Mouse (Mus musculus): ENCODE measurements around the gene Lmod3. TPM values are rescaled to one million over a fixed set of nuclear protein-coding genes. Genes with fewer than 3 reads are reported as not detected.

Gene Lmod3
- polyA plus RNA-seq, 1 experiment from 2014 or later, result 14.3 TPM

GRCm38 (mm10) chr6:97252086-97252485 is 473 bp downstream of the Lmod3 start:
- Histone ChIP-seq H3K27me3 (replicated peaks) (no peaks in the 10 kb centered on the region), H3K9ac (peak overlapping the region; percentile 72), H3K4me2 (peak overlapping the region; percentile 65), H3K4me3 (peak overlapping the region; percentile 49), H3K9me3 (no peaks in the 10 kb centered on the region), H3K4me1 (peaks cover 12% of the 10 kb centered on the region; the same call in 1 of the 2 replicates), H3K27ac (replicated peaks) (peak overlapping the region; percentile 95), H3K36me3 (peaks cover 10% of the 10 kb centered on the region)
- WGBS, result 20% methylated on average over 5 of the region's 5 CpGs
- ATAC-seq (ENCODE audit: extremely low read depth, insufficient number of reproducible peaks, low FRiP score, low TSS enrichment), result no peak

DNA sequence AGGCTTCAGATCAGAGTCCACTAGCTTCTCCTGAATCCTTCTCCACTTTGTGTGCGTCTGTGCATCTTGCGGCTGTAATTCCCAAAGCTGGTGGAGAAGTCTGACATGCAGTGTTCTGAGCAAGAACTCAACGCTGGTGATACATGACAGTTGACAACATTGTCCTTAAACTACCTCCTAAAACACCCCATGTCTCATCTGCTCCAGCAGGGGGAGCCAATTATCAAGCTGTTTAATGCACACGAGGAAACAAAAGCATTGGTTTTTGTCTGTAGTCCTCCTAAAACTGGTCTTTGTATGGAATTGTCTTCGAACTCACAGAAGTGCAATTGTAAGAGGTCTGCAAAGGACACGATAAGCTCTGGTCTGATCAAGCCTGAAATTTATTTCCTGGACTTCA is 1.6 kb downstream of the Lmod3 start:
- ATAC-seq (ENCODE audit: extremely low read depth, insufficient number of reproducible peaks, low FRiP score, low TSS enrichment), result no peak
- Histone ChIP-seq H3K9ac (peak overlapping the region; percentile 72; the same call in 1 of the 2 replicates), H3K27ac (replicated peaks) (no peak overlapping the region), H3K4me3 (peak overlapping the region; percentile 49), H3K36me3 (peaks cover 14% of the 10 kb centered on the region), H3K4me2 (peak overlapping the region; percentile 65), H3K27me3 (replicated peaks) (no peaks in the 10 kb centered on the region), H3K9me3 (no peaks in the 10 kb centered on the region), H3K4me1 (peaks cover 12% of the 10 kb centered on the region; the same call in 1 of the 2 replicates)
- WGBS, result 31% methylated on average over 6 of the region's 6 CpGs

- H3K9me3 ChIP-seq, result no peaks in the 10 kb centered on the region
- H3K36me3 ChIP-seq, result peaks cover 18% of the 10 kb centered on the region
- H3K27ac ChIP-seq (replicated peaks), result no peak overlapping the region
- no peaks in the 10 kb centered on the region for H3K27me3 ChIP-seq (replicated peaks)
- no peak for ATAC-seq (ENCODE audit: extremely low read depth, insufficient number of reproducible peaks, low FRiP score, low TSS enrichment)
- H3K4me1 ChIP-seq, result peaks cover 6% of the 10 kb centered on the region; the same call in 1 of the 2 replicates
- H3K9ac ChIP-seq, result no peak overlapping the region
- no peak overlapping the region for H3K4me3 ChIP-seq
- no peak overlapping the region for H3K4me2 ChIP-seq
Measured at GRCm38 (mm10) chr6:97245200-97245599, 7.4 kb downstream of the Lmod3 start.

DNA sequence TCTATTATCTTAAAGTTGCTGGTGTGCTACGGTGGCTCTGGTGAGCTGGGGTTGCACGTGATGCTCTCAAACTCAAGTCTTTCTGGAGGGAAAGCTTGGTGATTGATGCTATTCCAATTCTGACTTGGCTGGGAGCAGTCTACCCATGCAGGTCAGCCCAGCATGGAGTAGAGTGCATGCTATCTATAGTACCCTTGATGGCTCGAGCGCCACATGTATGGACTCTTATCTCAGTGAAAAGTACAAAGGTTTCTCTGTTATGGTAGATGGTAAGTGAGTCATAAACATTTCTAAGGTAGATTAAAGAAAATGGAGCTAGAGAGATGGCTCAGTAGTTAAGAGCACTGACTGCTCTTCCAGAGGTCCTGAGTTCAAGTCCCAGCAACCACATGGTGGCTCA is 10.0 kb downstream of the Lmod3 start:
- Histone ChIP-seq H3K4me3 (no peak overlapping the region), H3K27me3 (replicated peaks) (no peaks in the 10 kb centered on the region), H3K36me3 (peaks cover 36% of the 10 kb centered on the region), H3K4me1 (peaks cover 6% of the 10 kb centered on the region; the same call in 1 of the 2 replicates), H3K9me3 (peaks cover 7% of the 10 kb centered on the region), H3K4me2 (no peak overlapping the region), H3K9ac (no peak overlapping the region), H3K27ac (replicated peaks) (no peak overlapping the region)
- 78% methylated on average over 4 of the region's 4 CpGs for WGBS
- ATAC-seq (ENCODE audit: extremely low read depth, insufficient number of reproducible peaks, low FRiP score, low TSS enrichment), result no peak

DNA sequence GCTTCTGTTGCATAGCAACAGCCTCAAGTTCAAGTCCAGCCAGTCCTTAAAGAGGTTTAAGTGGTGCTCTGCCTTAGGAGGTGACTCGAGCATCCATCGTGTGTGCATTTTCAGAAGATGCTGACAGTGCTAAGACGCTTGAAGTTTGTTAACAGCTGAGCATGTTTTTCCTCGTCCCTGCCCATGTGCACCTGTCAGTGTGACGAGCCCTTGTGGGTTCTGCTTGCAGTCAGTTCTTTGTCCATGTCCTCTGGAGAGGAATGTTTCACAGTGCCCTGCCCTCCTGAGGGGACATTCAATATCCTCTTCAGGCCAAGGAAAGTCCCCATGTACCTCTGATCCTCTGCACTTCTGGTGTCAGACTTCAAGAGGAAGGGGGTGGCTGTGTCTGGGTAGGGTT is 12.5 kb downstream of the Lmod3 start:
- Histone ChIP-seq H3K9ac (no peak overlapping the region), H3K9me3 (peaks cover 7% of the 10 kb centered on the region), H3K4me3 (no peak overlapping the region), H3K4me2 (no peak overlapping the region), H3K27me3 (replicated peaks) (no peaks in the 10 kb centered on the region), H3K36me3 (peaks cover 31% of the 10 kb centered on the region), H3K27ac (replicated peaks) (no peak overlapping the region), H3K4me1 (0 out of 2 replicates have a peak, but pooled peaks cover under 1% of the 10 kb centered on the region)
- 74% methylated on average over 5 of the region's 5 CpGs for WGBS
- no peak for ATAC-seq (ENCODE audit: extremely low read depth, insufficient number of reproducible peaks, low FRiP score, low TSS enrichment)

DNA sequence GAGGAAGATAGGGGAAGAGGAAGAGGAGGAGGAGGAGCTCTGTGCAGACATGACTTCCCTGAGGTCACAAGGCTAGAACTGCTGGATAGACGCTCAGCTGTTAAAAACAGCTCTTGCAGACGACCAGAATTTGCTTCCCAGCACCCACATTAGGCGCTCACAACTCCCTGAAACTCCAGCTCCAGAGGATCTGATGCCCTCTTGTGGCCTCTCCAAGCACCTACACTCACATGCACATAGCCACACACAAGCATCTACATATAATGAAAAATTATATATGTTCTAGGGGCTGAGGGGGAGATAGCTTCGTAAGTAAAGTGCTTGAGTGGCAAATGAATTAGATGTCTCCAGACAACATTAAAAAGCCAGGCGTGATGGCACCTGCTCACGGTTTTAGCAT is 13.2 kb downstream of the Lmod3 start:
- Histone ChIP-seq H3K9ac (no peak overlapping the region), H3K4me2 (no peak overlapping the region), H3K27ac (replicated peaks) (no peak overlapping the region), H3K27me3 (replicated peaks) (no peaks in the 10 kb centered on the region), H3K9me3 (peaks cover 7% of the 10 kb centered on the region), H3K4me3 (no peak overlapping the region), H3K4me1 (no peaks in the 10 kb centered on the region), H3K36me3 (peaks cover 39% of the 10 kb centered on the region)
- 94% methylated on average over 6 of the region's 6 CpGs for WGBS
- no peak for ATAC-seq (ENCODE audit: extremely low read depth, insufficient number of reproducible peaks, low FRiP score, low TSS enrichment)

GRCm38 (mm10) chr6:97236088-97236487 is 16.5 kb downstream of the Lmod3 start:
- no peak overlapping the region for H3K27ac ChIP-seq (replicated peaks)
- H3K4me3 ChIP-seq, result no peak overlapping the region
- H3K9ac ChIP-seq, result no peak overlapping the region
- ATAC-seq (ENCODE audit: extremely low read depth, insufficient number of reproducible peaks, low FRiP score, low TSS enrichment), result no peak
- no peaks in the 10 kb centered on the region for H3K4me1 ChIP-seq
- peaks cover 7% of the 10 kb centered on the region for H3K9me3 ChIP-seq
- no peak overlapping the region for H3K4me2 ChIP-seq
- peaks cover 68% of the 10 kb centered on the region for H3K36me3 ChIP-seq
- 94% methylated on average over 5 of the region's 5 CpGs for WGBS
- H3K27me3 ChIP-seq (replicated peaks), result no peaks in the 10 kb centered on the region

GRCm38 (mm10) chr6:97234911-97235668 is 17.5 kb downstream of the Lmod3 start:
- Histone ChIP-seq H3K27me3 (replicated peaks) (no peaks in the 10 kb centered on the region), H3K9ac (no peak overlapping the region), H3K4me1 (no peaks in the 10 kb centered on the region), H3K27ac (replicated peaks) (no peak overlapping the region), H3K4me2 (no peak overlapping the region), H3K36me3 (peaks cover 72% of the 10 kb centered on the region), H3K4me3 (no peak overlapping the region), H3K9me3 (peaks cover 7% of the 10 kb centered on the region)
- 86% methylated on average over 7 of the region's 7 CpGs for WGBS
- no peak for ATAC-seq (ENCODE audit: extremely low read depth, insufficient number of reproducible peaks, low FRiP score, low TSS enrichment)

GRCm38 (mm10) chr6:97227067-97227847 is 25.3 kb downstream of the Lmod3 start:
- no peak overlapping the region for H3K4me3 ChIP-seq
- H3K27ac ChIP-seq (replicated peaks), result peak overlapping the region; percentile 91
- H3K4me1 ChIP-seq, result peaks cover 38% of the 10 kb centered on the region
- H3K27me3 ChIP-seq (replicated peaks), result no peaks in the 10 kb centered on the region
- 94% methylated on average over 9 of the region's 9 CpGs for WGBS
- no peak overlapping the region for H3K4me2 ChIP-seq
- ATAC-seq (ENCODE audit: extremely low read depth, insufficient number of reproducible peaks, low FRiP score, low TSS enrichment), result no peak
- H3K36me3 ChIP-seq, result peaks cover 58% of the 10 kb centered on the region
- H3K9ac ChIP-seq, result no peak overlapping the region
- H3K9me3 ChIP-seq, result no peaks in the 10 kb centered on the region

- Histone ChIP-seq H3K4me2 (0 out of 2 replicates have a peak overlapping the region, but pooled peaks have one; percentile 13), H3K27me3 (replicated peaks) (no peaks in the 10 kb centered on the region), H3K36me3 (peaks cover 46% of the 10 kb centered on the region), H3K4me1 (peaks cover 50% of the 10 kb centered on the region), H3K9me3 (no peaks in the 10 kb centered on the region), H3K9ac (peak overlapping the region; percentile 56), H3K4me3 (no peak overlapping the region), H3K27ac (replicated peaks) (peak overlapping the region; percentile 91)
- peak; percentile 35; the same call in 1 of the 2 replicates for ATAC-seq (ENCODE audit: extremely low read depth, insufficient number of reproducible peaks, low FRiP score, low TSS enrichment)
- 24% methylated on average over 1 of the region's 1 CpGs for WGBS
Measured at GRCm38 (mm10) chr6:97226083-97226491, 26.5 kb downstream of the Lmod3 start.

DNA sequence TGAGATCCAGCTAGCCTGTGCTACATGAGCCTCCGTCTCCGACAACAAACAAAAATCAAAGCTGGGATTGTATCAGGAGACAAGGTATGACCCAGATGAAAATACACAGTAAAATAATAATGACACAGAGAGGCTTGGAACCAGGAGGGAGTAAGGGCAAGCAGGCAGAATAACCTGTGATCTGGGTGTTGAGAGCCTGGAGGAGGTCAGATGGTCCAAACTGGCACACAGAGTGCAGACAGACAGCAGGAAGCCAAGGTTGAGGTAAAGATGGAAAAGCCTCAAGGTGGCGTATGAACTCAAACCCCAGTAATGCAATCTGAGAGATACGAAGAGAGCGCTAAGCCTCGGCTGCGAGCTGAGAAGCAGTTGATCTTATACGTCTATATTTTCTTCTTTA is 28.1 kb downstream of the Lmod3 start:
- H3K4me1 ChIP-seq, result peaks cover 52% of the 10 kb centered on the region
- H3K27me3 ChIP-seq (replicated peaks), result no peaks in the 10 kb centered on the region
- ATAC-seq (ENCODE audit: extremely low read depth, insufficient number of reproducible peaks, low FRiP score, low TSS enrichment), result no peak
- H3K9ac ChIP-seq, result no peak overlapping the region
- no peaks in the 10 kb centered on the region for H3K9me3 ChIP-seq
- no peak overlapping the region for H3K27ac ChIP-seq (replicated peaks)
- H3K4me2 ChIP-seq, result no peak overlapping the region
- H3K36me3 ChIP-seq, result peaks cover 31% of the 10 kb centered on the region
- WGBS, result 90% methylated on average over 8 of the region's 8 CpGs
- H3K4me3 ChIP-seq, result no peak overlapping the region
